Mouse (Mus musculus): Measurements from ENCODE around the gene H2-Q2.
"Not testable (repeated sequence)": the region's sequence is repeated elsewhere in the genome, so short reads cannot be mapped to it uniquely, and the experiment has no call there.

- not testable (repeated sequence) for TF ChIP-seq POLR2A (IDR thresholded peaks at IDR 0.05; ENCODE audit: borderline replicate concordance, extremely low read depth, low read depth, low read length); CTCF (IDR thresholded peaks at IDR 0.05; ENCODE audit: insufficient read depth, low read length)
Observed at GRCm38 (mm10) chr17:35331546-35331945, 10.5 kb upstream of the H2-Q2 start.

All from lung, adult 2 months (tissue).